Mouse (Mus musculus): Measurements from ENCODE around the gene Shroom3.
A peak's percentile ranks its signal among the peaks of the same experiment; 100 is the strongest.

Gene Shroom3

GRCm38 (mm10) chr5:92937701-92938100 lies 254.5 kb downstream of the Shroom3 start:
- no peak for DNase-seq

GRCm38 (mm10) chr5:92939246-92939995 lies 256.2 kb downstream of the Shroom3 start:
- no peak for DNase-seq

GRCm38 (mm10) chr5:92942166-92942565 lies 258.9 kb downstream of the Shroom3 start:
- DNase-seq: no peak

GRCm38 (mm10) chr5:92942577-92942976 lies 259.3 kb downstream of the Shroom3 start:
- no peak for DNase-seq

- DNase-seq: no peak
Measured at GRCm38 (mm10) chr5:92944867-92945266, 261.6 kb downstream of the Shroom3 start.

GRCm38 (mm10) chr5:92948972-92949745 lies 265.9 kb downstream of the Shroom3 start:
- DNase-seq: no peak

GRCm38 (mm10) chr5:92950583-92950982 lies 267.3 kb downstream of the Shroom3 start:
- DNase-seq: no peak

GRCm38 (mm10) chr5:92951079-92951478 lies 267.8 kb downstream of the Shroom3 start:
- DNase-seq: no peak

GRCm38 (mm10) chr5:92953865-92954264 lies 270.6 kb downstream of the Shroom3 start:
- no peak for DNase-seq

- DNase-seq: peak; percentile 57
Measured at GRCm38 (mm10) chr5:92954323-92954722, 271.1 kb downstream of the Shroom3 start.

GRCm38 (mm10) chr5:92954827-92955475 lies 271.7 kb downstream of the Shroom3 start:
- no peak for DNase-seq

GRCm38 (mm10) chr5:92959287-92959686 lies 276.1 kb downstream of the Shroom3 start:
- no peak for DNase-seq

- DNase-seq: no peak
Measured at GRCm38 (mm10) chr5:92959708-92960107, 276.5 kb downstream of the Shroom3 start.

- DNase-seq: no peak
Measured at GRCm38 (mm10) chr5:92961353-92961752, 278.1 kb downstream of the Shroom3 start.

- DNase-seq: no peak
Measured at GRCm38 (mm10) chr5:92961770-92962231, 278.6 kb downstream of the Shroom3 start.

GRCm38 (mm10) chr5:92964691-92965090 lies 281.5 kb downstream of the Shroom3 start:
- no peak for DNase-seq

- no peak for DNase-seq
Measured at GRCm38 (mm10) chr5:92967143-92967542, 283.9 kb downstream of the Shroom3 start.

- no peak for DNase-seq
Measured at GRCm38 (mm10) chr5:92967906-92968305, 284.7 kb downstream of the Shroom3 start.

GRCm38 (mm10) chr5:92969443-92969842 lies 286.2 kb downstream of the Shroom3 start:
- DNase-seq: no peak

- DNase-seq: no peak
Measured at GRCm38 (mm10) chr5:92969926-92970325, 286.7 kb downstream of the Shroom3 start.

GRCm38 (mm10) chr5:92970480-92970879 lies 287.2 kb downstream of the Shroom3 start:
- no peak for DNase-seq

GRCm38 (mm10) chr5:92980393-92980792 lies 297.2 kb downstream of the Shroom3 start:
- no peak for DNase-seq

GRCm38 (mm10) chr5:92980862-92981261 lies 297.6 kb downstream of the Shroom3 start:
- no peak for DNase-seq

Measured in liver (tissue).